Mouse (Mus musculus) intestine, embryonic 14.5 days (tissue): Measurements from ENCODE around the gene Sorcs1. TPM values are rescaled to one million over a fixed set of nuclear protein-coding genes. Genes with fewer than 3 reads are reported as not detected.

ENCODE experiments used
- ATAC-seq: fragments of 200-750 bp; cut with Nextera tagmentation; replicated peaks from 2 replicates; pipeline ENCODE4 v1.8.0; 2017; ENCODE audit warnings: low read depth, moderate number of reproducible peaks, moderate TSS enrichment, moderate library complexity; ENCODE audit not compliant: low FRiP score, low TSS enrichment
- DNase-seq: peaks from one replicate; pipeline ENCODE4 v3.0.0-alpha.2; 2018; ENCODE audit warnings: low spot score
- H3K27ac ChIP-seq: fragments of 300-500 bp; sonication (generic); 2 replicates; pipeline ENCODE4 v1.5.1; 2014; ENCODE audit warnings: low read depth, mild to moderate bottlenecking, control low read depth
- H3K27me3 ChIP-seq: fragments of 300-500 bp; sonication (generic); replicated peaks from 2 replicates; pipeline ENCODE4 v1.6.1; 2014; ENCODE audit warnings: low read length, control low read depth; ENCODE audit not compliant: control insufficient read depth, insufficient read depth
- H3K36me3 ChIP-seq: fragments of 300-500 bp; sonication (generic); 2 replicates; pipeline ENCODE4 v1.6.1; 2014; ENCODE audit warnings: low read length, control low read depth; ENCODE audit not compliant: control insufficient read depth, insufficient read depth
- H3K4me1 ChIP-seq: fragments of 300-500 bp; sonication (generic); replicated peaks from 2 replicates; pipeline ENCODE4 v1.6.1; 2014; ENCODE audit warnings: low read length, control low read depth, mixed read lengths; ENCODE audit not compliant: control insufficient read depth, insufficient read depth
- H3K4me2 ChIP-seq: fragments of 300-500 bp; sonication (generic); 2 replicates; pipeline ENCODE4 v1.6.1; 2014; ENCODE audit warnings: low read length
- H3K4me3 ChIP-seq: fragments of 300-500 bp; sonication (generic); 2 replicates; pipeline ENCODE4 v1.5.1; 2014; ENCODE audit warnings: low read depth, low read length, control low read depth, mixed read lengths
- H3K9ac ChIP-seq: fragments of 300-500 bp; sonication (generic); 2 replicates; pipeline ENCODE4 v1.6.1; 2014; ENCODE audit warnings: mild to moderate bottlenecking, low read length
- H3K9me3 ChIP-seq: fragments of 300-500 bp; sonication (generic); 2 replicates; pipeline ENCODE4 v1.6.1; 2016; ENCODE audit warnings: low read length, control low read depth; ENCODE audit not compliant: control insufficient read depth
- WGBS: fragments of 180-500 bp; shearing (Covaris S2); extraction: QIAGEN DNeasy Blood & Tissue Kit; methylation state at CpG from one replicate; pipeline ENCODE4 v1.1.7; 2014; 5-methylcytosine and 5-hydroxymethylcytosine counted together
- polyA plus RNA-seq: library from polyadenylated mRNA; unstranded; fragments of >200 nt; fragmentation: Nextera tagmentation; extraction: Ambion mirVana; gene quantifications from 2 replicates; pipeline ENCODE4 v1.2.1, GENCODE M21; 2014

The Sorcs1 gene
- polyA plus RNA-seq, 1 experiment from 2014 or later = 2.6 TPM

DNA sequence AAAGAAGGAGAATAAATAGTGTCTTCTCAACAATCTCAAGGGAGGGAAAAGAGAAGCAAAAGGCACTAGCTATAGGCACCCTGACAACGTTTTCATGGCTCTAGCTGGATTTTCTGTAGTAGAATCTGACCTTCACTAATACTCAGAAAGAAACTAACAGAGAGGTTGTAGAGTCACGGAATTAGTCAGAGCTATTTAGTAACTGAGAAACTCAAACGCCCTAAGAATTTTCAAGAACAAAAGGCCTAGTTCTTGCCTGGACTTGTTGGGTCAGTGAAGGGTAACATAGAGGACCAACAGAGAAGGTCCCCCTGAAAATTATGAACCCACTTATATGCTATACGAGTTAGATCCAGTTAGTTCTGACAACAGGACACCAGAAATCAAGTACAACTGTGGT, 81.1 kb downstream of the Sorcs1 start:
- WGBS = 82% methylated on average over 4 of the region's 4 CpGs
- ATAC-seq = no peak

GRCm38 (mm10) chr19:50586182-50586581, 92.3 kb downstream of the Sorcs1 start:
- ATAC-seq (no peak), DNase-seq (no peak)
- Histone ChIP-seq H3K9ac (no peak overlapping the region), H3K4me2 (no peak overlapping the region), H3K27ac (no peak overlapping the region), H3K4me3 (no peak overlapping the region), H3K9me3 (no peaks in the 10 kb centered on the region), H3K27me3 (no peaks in the 10 kb centered on the region), H3K36me3 (no peaks in the 10 kb centered on the region), H3K4me1 (no peaks in the 10 kb centered on the region)
- 91% methylated on average over 5 of the region's 5 CpGs for WGBS

More for the DNA sequence above, 81.1 kb downstream of the Sorcs1 start:
- no peak overlapping the region for H3K4me3 ChIP-seq
- DNase-seq = no peak
- no peaks in the 10 kb centered on the region for H3K4me1 ChIP-seq
- no peaks in the 10 kb centered on the region for H3K9me3 ChIP-seq
- H3K4me2 ChIP-seq = no peak overlapping the region
- H3K27me3 ChIP-seq = no peaks in the 10 kb centered on the region
- no peaks in the 10 kb centered on the region for H3K36me3 ChIP-seq
- H3K9ac ChIP-seq = no peak overlapping the region
- no peak overlapping the region for H3K27ac ChIP-seq

DNA sequence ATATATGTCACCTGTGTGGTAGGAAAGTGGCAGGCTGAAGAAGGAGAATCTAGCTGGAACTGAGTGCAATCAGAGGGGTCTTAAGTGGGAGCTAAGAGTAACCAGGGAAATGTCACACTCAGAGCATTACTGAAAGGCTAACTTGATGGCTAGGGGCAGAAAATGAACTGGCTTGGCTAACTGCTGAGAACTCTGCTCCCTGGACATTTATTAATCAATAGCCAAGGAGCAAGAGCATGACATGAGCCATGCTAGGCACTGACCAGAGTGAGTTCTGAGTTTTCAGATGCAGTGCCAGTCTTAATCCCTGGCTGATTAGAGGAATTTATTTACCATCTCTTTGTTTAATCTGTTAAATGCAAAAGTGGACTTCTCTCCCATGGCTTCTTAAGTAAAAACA, 95.5 kb downstream of the Sorcs1 start:
- Histone ChIP-seq H3K9me3 (no peaks in the 10 kb centered on the region), H3K27me3 (no peaks in the 10 kb centered on the region), H3K9ac (no peak overlapping the region), H3K4me3 (no peak overlapping the region), H3K27ac (no peak overlapping the region), H3K4me2 (no peak overlapping the region), H3K36me3 (no peaks in the 10 kb centered on the region), H3K4me1 (no peaks in the 10 kb centered on the region)
- no peak for DNase-seq
- no peak for ATAC-seq

DNA sequence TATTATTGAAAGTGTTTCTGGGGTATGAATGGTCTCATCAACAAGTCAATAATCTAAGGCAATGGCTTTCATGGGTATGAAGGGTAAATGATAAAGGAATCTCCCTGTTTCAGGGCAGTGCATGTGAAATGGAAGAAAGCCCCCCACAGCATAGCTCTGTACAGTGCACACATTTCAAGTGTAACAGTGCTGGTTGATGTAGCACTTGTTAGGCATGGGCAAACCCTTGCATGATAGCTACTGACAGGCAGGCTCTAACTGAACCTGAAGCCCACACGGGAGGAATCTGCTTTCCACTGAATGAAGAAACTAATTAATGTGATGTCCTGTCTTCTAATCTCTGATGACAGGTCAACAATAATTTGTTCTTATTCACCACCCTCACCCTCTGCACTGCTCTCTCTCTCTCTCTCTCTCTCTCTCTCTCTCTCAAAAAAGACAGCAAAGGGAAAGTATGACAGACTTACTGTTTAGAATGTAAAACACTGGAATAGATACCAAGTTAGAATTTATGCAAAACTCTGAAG, 108.7 kb downstream of the Sorcs1 start:
- no peaks in the 10 kb centered on the region for H3K9me3 ChIP-seq
- WGBS = 75% methylated on average over 1 of the region's 1 CpGs

DNA sequence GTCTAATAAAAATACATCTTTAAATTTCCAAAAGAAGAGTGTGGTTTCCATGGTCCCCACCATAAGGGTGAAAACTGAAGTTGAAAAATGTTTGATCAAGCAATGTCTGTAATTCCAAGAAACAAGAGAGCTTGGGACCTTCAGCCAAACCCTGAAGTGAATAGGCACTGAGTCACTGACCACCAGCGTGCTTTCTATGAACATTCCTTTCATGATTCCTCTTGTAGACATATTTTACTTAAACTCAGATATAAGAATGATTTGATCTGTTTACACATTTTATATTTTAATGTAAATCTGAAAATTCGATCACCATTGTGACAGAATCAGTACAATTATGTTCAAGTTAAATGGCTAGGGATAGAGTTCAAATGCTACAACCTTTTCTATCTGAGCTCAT, 112.1 kb downstream of the Sorcs1 start:
- no peak overlapping the region for H3K27ac ChIP-seq

More for the DNA sequence above, 108.7 kb downstream of the Sorcs1 start:
- no peak for ATAC-seq
- H3K4me1 ChIP-seq = no peaks in the 10 kb centered on the region
- no peak overlapping the region for H3K4me3 ChIP-seq
- no peaks in the 10 kb centered on the region for H3K36me3 ChIP-seq
- H3K27me3 ChIP-seq = no peaks in the 10 kb centered on the region
- no peak overlapping the region for H3K9ac ChIP-seq
- DNase-seq = no peak
- H3K4me2 ChIP-seq = no peak overlapping the region
- no peak overlapping the region for H3K27ac ChIP-seq

DNA sequence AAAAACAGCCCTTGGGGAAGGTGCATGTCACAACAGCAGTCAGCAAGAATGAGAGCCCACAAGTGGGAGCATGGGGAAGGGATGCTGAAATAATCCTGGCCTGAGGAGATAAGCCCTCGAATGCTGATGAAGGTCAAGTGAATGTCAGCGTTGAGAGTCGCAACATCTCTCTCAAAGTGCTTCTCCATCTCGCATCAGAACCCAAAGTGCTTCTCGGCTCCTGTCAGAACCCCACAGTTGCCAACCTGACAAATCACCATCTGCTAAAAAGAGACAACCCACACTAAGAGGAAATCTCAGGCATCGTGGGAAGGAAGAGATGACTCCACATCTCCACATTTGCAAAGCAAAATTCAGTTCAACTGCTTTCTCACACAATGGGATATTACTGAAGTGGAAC, 119.7 kb downstream of the Sorcs1 start:
- DNase-seq = no peak
- Histone ChIP-seq H3K4me2 (no peak overlapping the region), H3K4me1 (no peaks in the 10 kb centered on the region), H3K27me3 (no peaks in the 10 kb centered on the region), H3K4me3 (no peak overlapping the region), H3K9me3 (no peaks in the 10 kb centered on the region), H3K27ac (no peak overlapping the region), H3K36me3 (no peaks in the 10 kb centered on the region), H3K9ac (no peak overlapping the region)
- ATAC-seq = no peak
- WGBS = 57% methylated on average over 6 of the region's 6 CpGs

More for the DNA sequence above, 112.1 kb downstream of the Sorcs1 start:
- H3K9ac ChIP-seq = no peak overlapping the region
- H3K4me3 ChIP-seq = no peak overlapping the region
- DNase-seq (no peak), ATAC-seq (no peak)
- no peaks in the 10 kb centered on the region for H3K27me3 ChIP-seq
- H3K4me1 ChIP-seq = no peaks in the 10 kb centered on the region
- no peaks in the 10 kb centered on the region for H3K36me3 ChIP-seq
- no peak overlapping the region for H3K4me2 ChIP-seq
- H3K9me3 ChIP-seq = no peaks in the 10 kb centered on the region
- 91% methylated on average over 2 of the region's 2 CpGs for WGBS

- Histone ChIP-seq H3K4me3 (no peak overlapping the region), H3K4me2 (no peak overlapping the region), H3K9ac (no peak overlapping the region), H3K27ac (no peak overlapping the region), H3K36me3 (no peaks in the 10 kb centered on the region), H3K27me3 (no peaks in the 10 kb centered on the region), H3K9me3 (no peaks in the 10 kb centered on the region), H3K4me1 (no peaks in the 10 kb centered on the region)
- 78% methylated on average over 5 of the region's 5 CpGs for WGBS
- ATAC-seq = no peak
- no peak for DNase-seq
Observed at GRCm38 (mm10) chr19:50534031-50534430, 144.4 kb downstream of the Sorcs1 start.

GRCm38 (mm10) chr19:50527835-50528234, 150.6 kb downstream of the Sorcs1 start:
- H3K27me3 ChIP-seq = no peaks in the 10 kb centered on the region
- 92% methylated on average over 3 of the region's 3 CpGs for WGBS
- ATAC-seq = no peak
- H3K4me3 ChIP-seq = no peak overlapping the region
- no peak overlapping the region for H3K27ac ChIP-seq
- no peaks in the 10 kb centered on the region for H3K9me3 ChIP-seq
- no peak overlapping the region for H3K4me2 ChIP-seq
- no peak for DNase-seq
- H3K36me3 ChIP-seq = no peaks in the 10 kb centered on the region
- no peak overlapping the region for H3K9ac ChIP-seq
- H3K4me1 ChIP-seq = no peaks in the 10 kb centered on the region

- ATAC-seq = no peak
- Histone ChIP-seq H3K4me3 (no peak overlapping the region), H3K4me2 (no peak overlapping the region), H3K9ac (no peak overlapping the region), H3K27me3 (no peaks in the 10 kb centered on the region), H3K4me1 (no peaks in the 10 kb centered on the region), H3K9me3 (no peaks in the 10 kb centered on the region), H3K27ac (no peak overlapping the region), H3K36me3 (no peaks in the 10 kb centered on the region)
- DNase-seq = no peak
- WGBS = 83% methylated on average over 8 of the region's 8 CpGs
Observed at GRCm38 (mm10) chr19:50526094-50526493, 152.4 kb downstream of the Sorcs1 start.
